Mouse (Mus musculus) midbrain, embryonic 14.5 days (tissue): ENCODE results near the gene Tmem135. TPM values are rescaled to one million over a fixed set of nuclear protein-coding genes. Genes with fewer than 3 reads are reported as not detected.
A peak's percentile ranks its signal among the peaks of the same experiment; 100 is the strongest.

Experiments
- ATAC-seq: fragments of 200-750 bp; cut with Nextera tagmentation; 2 replicates; pipeline ENCODE4 v1.8.0; 2017; ENCODE audit warnings: moderate number of reproducible peaks, moderate library complexity; ENCODE audit not compliant: low FRiP score, low TSS enrichment
- DNase-seq: peaks from one replicate; pipeline ENCODE4 v3.0.0-alpha.2; 2015
- H3K27ac ChIP-seq: fragments of 300-500 bp; sonication (generic); replicated peaks from 2 replicates; pipeline ENCODE4 v1.5.1; 2014; ENCODE audit warnings: mild to moderate bottlenecking, low read depth, low read length, moderate library complexity
- H3K27me3 ChIP-seq: fragments of 300-500 bp; sonication (generic); 2 replicates; pipeline ENCODE4 v1.6.1; 2014; ENCODE audit warnings: low read length, control low read depth, mixed read lengths; ENCODE audit not compliant: control insufficient read depth, insufficient read depth
- H3K36me3 ChIP-seq: fragments of 300-500 bp; sonication (generic); 2 replicates; pipeline ENCODE4 v1.6.1; 2014; ENCODE audit warnings: low read length, control low read depth; ENCODE audit not compliant: control insufficient read depth, insufficient read depth
- H3K4me1 ChIP-seq: fragments of 300-500 bp; sonication (generic); 2 replicates; pipeline ENCODE4 v1.6.1; 2014; ENCODE audit warnings: mild to moderate bottlenecking, antibody characterized with exemption, low read length, control low read depth; ENCODE audit not compliant: control insufficient read depth, insufficient read depth
- H3K4me2 ChIP-seq: fragments of 300-500 bp; sonication (generic); 2 replicates; pipeline ENCODE4 v1.6.1; 2014; ENCODE audit warnings: mild to moderate bottlenecking, low read length, moderate library complexity
- H3K4me3 ChIP-seq: fragments of 300-500 bp; sonication (generic); replicated peaks from 2 replicates; pipeline ENCODE4 v1.5.1; 2014; ENCODE audit warnings: low read depth, low read length
- H3K9ac ChIP-seq: fragments of 300-500 bp; sonication (generic); replicated peaks from 2 replicates; pipeline ENCODE4 v1.6.1; 2014; ENCODE audit warnings: mild to moderate bottlenecking, low read length, moderate library complexity
- H3K9me3 ChIP-seq: fragments of 300-500 bp; sonication (generic); 2 replicates; pipeline ENCODE4 v1.6.1; 2016; ENCODE audit warnings: low read length, control low read depth, mixed read lengths; ENCODE audit not compliant: control insufficient read depth
- WGBS: fragments of 180-500 bp; shearing (Covaris S2); extraction: QIAGEN DNeasy Blood & Tissue Kit; methylation state at CpG from one replicate; pipeline ENCODE4 v1.1.7; 2014; 5-methylcytosine and 5-hydroxymethylcytosine counted together
- polyA plus RNA-seq: library from polyadenylated mRNA; unstranded; fragments of >200 nt; fragmentation: Nextera tagmentation; extraction: Ambion mirVana; gene quantifications from 2 replicates; pipeline ENCODE4 v1.2.1, GENCODE M21; 2014

The Tmem135 gene
- polyA plus RNA-seq, 1 experiment from 2014 or later, result 26.4 TPM

DNA sequence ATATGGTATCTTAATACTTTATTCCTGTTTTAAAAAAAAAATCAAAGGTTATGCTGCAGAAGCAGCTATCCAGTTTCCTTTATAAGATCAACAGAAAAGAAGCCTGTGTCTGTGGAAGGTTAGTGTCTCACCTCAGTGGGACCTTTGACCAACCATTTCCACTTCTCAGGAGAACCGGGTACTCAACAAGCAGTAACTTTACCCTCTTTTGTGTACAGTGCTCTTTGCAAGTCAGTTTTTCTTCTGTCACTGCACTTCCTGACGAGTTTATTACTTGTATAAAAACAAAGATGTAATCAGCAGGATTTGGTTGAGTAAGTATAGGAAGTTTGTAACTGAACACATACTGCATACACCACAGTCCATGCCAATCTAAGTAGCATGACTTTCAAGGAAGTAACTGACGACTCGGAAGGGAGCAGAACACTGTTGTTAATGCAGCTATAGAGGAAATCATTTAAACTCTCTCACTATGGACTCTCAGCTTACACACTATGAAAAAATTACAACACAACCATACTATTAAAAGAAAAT lies 168.0 kb downstream of the Tmem135 start:
- WGBS, result 76% methylated on average over 4 of the region's 4 CpGs
- no peak overlapping the region for H3K4me2 ChIP-seq
- H3K27ac ChIP-seq, result no peak overlapping the region
- no peaks in the 10 kb centered on the region for H3K36me3 ChIP-seq
- DNase-seq (no peak), ATAC-seq (no peak)
- no peak overlapping the region for H3K9ac ChIP-seq
- no peaks in the 10 kb centered on the region for H3K9me3 ChIP-seq
- H3K27me3 ChIP-seq, result no peaks in the 10 kb centered on the region
- no peaks in the 10 kb centered on the region for H3K4me1 ChIP-seq
- H3K4me3 ChIP-seq, result no peak overlapping the region

DNA sequence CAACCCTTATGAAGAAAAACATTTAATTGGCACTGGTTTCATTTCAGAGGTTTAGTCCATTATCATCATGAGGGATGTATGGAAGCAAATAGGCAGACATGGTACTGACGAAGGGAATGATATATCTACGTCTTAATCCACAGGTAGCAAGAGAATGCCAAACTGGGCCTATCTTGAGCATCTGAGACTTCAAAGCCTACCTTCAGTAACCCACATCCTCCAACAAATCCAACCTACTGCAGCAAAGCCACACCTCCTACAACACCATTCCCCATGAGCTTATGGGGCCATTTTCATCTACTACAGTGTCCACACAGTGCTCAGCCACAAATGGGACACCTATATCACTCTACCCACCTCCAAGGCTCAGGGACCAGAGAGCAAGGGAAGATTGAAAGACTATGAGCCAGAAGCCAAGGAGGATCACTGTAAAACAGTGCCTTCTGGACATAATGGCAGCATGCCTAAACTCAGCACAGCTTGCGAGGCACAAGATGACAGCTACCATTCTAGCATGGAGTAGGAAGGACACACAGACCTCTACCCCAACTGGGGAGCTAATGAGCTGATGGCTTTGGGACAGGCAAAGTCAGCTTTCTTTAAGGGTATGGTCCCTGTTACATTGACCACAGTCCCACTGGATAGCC lies 171.4 kb downstream of the Tmem135 start:
- no peak overlapping the region for H3K4me3 ChIP-seq
- no peak for DNase-seq
- H3K4me1 ChIP-seq, result no peaks in the 10 kb centered on the region
- H3K27ac ChIP-seq, result no peak overlapping the region
- over 99% methylated on average over 3 of the region's 3 CpGs for WGBS
- no peaks in the 10 kb centered on the region for H3K27me3 ChIP-seq
- H3K9ac ChIP-seq, result no peak overlapping the region
- H3K9me3 ChIP-seq, result no peaks in the 10 kb centered on the region
- no peak for ATAC-seq
- no peaks in the 10 kb centered on the region for H3K36me3 ChIP-seq
- H3K4me2 ChIP-seq, result no peak overlapping the region

DNA sequence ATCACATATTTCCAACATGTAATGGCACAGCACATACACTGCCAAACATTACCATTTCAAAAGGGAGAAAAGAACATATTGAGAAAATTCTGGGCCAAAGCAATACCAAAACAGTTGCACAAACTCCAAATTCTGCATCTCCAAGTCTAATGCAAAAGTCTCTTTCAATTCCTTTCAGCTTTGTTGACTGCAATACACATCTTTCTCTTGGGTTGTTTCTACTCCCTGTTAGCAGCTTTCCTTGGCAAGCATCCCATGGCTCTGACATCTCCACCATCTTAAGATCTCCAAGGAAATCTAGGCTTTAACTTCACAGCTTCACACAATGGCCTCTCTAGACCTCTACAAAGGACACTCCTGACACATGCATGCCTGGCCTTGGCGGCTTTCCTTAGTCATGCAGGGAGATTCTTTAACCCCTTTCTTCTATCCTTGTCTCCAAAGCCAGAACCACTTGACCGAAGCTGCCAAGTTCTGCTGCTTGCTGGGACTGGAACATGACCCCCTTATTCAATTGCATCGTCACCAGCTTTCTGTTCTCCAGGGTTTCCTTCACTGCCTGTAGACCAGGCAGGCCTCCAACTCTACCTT lies 172.7 kb downstream of the Tmem135 start:
- ATAC-seq, result no peak
- WGBS, result 90% methylated on average over 3 of the region's 3 CpGs

GRCm38 (mm10) chr7:89222609-89223008 lies 181.4 kb downstream of the Tmem135 start:
- H3K27ac ChIP-seq, result no peak overlapping the region
- H3K4me3 ChIP-seq, result no peak overlapping the region
- no peaks in the 10 kb centered on the region for H3K9me3 ChIP-seq
- DNase-seq, result no peak
- no peaks in the 10 kb centered on the region for H3K36me3 ChIP-seq
- H3K4me2 ChIP-seq, result no peak overlapping the region
- WGBS, result 93% methylated on average over 1 of the region's 1 CpGs
- H3K9ac ChIP-seq, result no peak overlapping the region
- no peaks in the 10 kb centered on the region for H3K27me3 ChIP-seq
- H3K4me1 ChIP-seq, result no peaks in the 10 kb centered on the region
- no peak for ATAC-seq

More for the DNA sequence above, 172.7 kb downstream of the Tmem135 start:
- Histone ChIP-seq H3K4me1 (no peaks in the 10 kb centered on the region), H3K27ac (no peak overlapping the region), H3K4me3 (no peak overlapping the region), H3K27me3 (no peaks in the 10 kb centered on the region), H3K9me3 (no peaks in the 10 kb centered on the region), H3K36me3 (no peaks in the 10 kb centered on the region), H3K4me2 (no peak overlapping the region), H3K9ac (no peak overlapping the region)
- no peak for DNase-seq

GRCm38 (mm10) chr7:89216628-89217027 lies 187.4 kb downstream of the Tmem135 start:
- Histone ChIP-seq H3K4me1 (peaks cover 5% of the 10 kb centered on the region; the same call in 1 of the 2 replicates), H3K4me2 (no peak overlapping the region), H3K27ac (no peak overlapping the region), H3K36me3 (no peaks in the 10 kb centered on the region), H3K4me3 (no peak overlapping the region), H3K9ac (no peak overlapping the region), H3K27me3 (no peaks in the 10 kb centered on the region), H3K9me3 (no peaks in the 10 kb centered on the region)
- WGBS, result 63% methylated on average over 1 of the region's 1 CpGs
- no peak for DNase-seq
- ATAC-seq, result no peak

DNA sequence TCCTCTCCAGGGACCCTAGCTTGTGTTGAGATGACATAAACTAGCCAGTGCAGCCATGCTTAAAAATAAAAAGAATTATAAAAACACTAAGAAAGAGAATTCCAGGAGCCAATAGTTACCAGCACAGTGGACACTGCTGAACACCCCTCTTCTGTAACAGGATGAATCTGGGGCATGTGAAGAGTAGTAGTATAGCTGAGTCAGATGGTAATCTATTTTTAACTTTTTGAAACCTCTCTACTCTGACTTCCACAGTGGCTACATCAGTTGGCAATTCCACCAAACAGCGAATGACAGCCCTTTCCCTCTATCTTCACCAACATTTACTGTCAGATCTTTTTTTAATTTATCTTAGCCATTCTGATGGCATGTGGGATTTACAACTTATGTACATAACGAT lies 187.9 kb downstream of the Tmem135 start:
- DNase-seq, result no peak
- WGBS, result 92% methylated on average over 2 of the region's 2 CpGs

GRCm38 (mm10) chr7:89215714-89216113 lies 188.3 kb downstream of the Tmem135 start:
- WGBS, result 65% methylated on average over 7 of the region's 7 CpGs
- H3K9ac ChIP-seq, result no peak overlapping the region
- no peak overlapping the region for H3K4me2 ChIP-seq
- DNase-seq (peak; percentile 7), ATAC-seq (no peak)
- H3K27me3 ChIP-seq, result no peaks in the 10 kb centered on the region
- H3K27ac ChIP-seq, result no peak overlapping the region
- H3K9me3 ChIP-seq, result no peaks in the 10 kb centered on the region
- H3K4me1 ChIP-seq, result peaks cover 5% of the 10 kb centered on the region; the same call in 1 of the 2 replicates
- no peaks in the 10 kb centered on the region for H3K36me3 ChIP-seq
- H3K4me3 ChIP-seq, result no peak overlapping the region

More for the DNA sequence above, 187.9 kb downstream of the Tmem135 start:
- ATAC-seq, result no peak
- H3K9me3 ChIP-seq, result no peaks in the 10 kb centered on the region
- H3K27ac ChIP-seq, result no peak overlapping the region
- H3K9ac ChIP-seq, result no peak overlapping the region
- H3K4me1 ChIP-seq, result peaks cover 5% of the 10 kb centered on the region; the same call in 1 of the 2 replicates
- no peak overlapping the region for H3K4me3 ChIP-seq
- no peaks in the 10 kb centered on the region for H3K27me3 ChIP-seq
- no peak overlapping the region for H3K4me2 ChIP-seq
- H3K36me3 ChIP-seq, result no peaks in the 10 kb centered on the region

DNA sequence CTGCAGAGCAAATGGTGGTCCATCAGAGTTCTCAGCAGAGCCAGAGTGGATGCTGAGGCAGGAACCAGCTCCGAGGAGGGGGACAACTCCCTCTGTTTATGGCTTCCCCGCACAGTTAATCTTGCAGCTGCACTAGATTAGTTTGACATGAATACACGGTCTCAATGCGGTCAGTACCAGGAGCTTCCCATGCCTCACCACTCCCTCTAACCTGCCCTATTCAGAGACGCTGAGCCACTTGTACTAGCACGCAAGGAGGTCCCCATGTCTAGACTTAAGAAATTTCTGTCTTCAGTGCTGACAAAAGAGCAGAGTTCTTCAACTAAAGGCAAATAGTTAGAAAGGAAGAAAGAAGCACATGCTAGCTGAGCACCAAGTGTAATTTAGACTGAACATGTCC lies 193.5 kb downstream of the Tmem135 start:
- Histone ChIP-seq H3K4me3 (no peak overlapping the region), H3K9ac (no peak overlapping the region), H3K4me2 (no peak overlapping the region), H3K27ac (no peak overlapping the region), H3K9me3 (no peaks in the 10 kb centered on the region), H3K4me1 (peaks cover 4% of the 10 kb centered on the region; the same call in 1 of the 2 replicates), H3K27me3 (no peaks in the 10 kb centered on the region), H3K36me3 (no peaks in the 10 kb centered on the region)
- DNase-seq (peak; percentile 14), ATAC-seq (no peak)
- 8% methylated on average over 6 of the region's 6 CpGs for WGBS

GRCm38 (mm10) chr7:89206165-89206564 lies 197.9 kb downstream of the Tmem135 start:
- Histone ChIP-seq H3K27me3 (no peaks in the 10 kb centered on the region), H3K4me1 (0 out of 2 replicates have a peak, but pooled peaks cover 4% of the 10 kb centered on the region), H3K9ac (no peak overlapping the region), H3K27ac (no peak overlapping the region), H3K9me3 (no peaks in the 10 kb centered on the region), H3K4me3 (no peak overlapping the region), H3K36me3 (no peaks in the 10 kb centered on the region), H3K4me2 (no peak overlapping the region)
- WGBS, result 90% methylated on average over 3 of the region's 3 CpGs
- ATAC-seq (no peak), DNase-seq (no peak)
